Mouse (Mus musculus): ENCODE measurements at regions not wholly inside any gene's neighbourhood (a gene's known extent, or its start where the extent isn't known, plus 50 kb on each side); places are given as distances from the start of the nearest gene placed in this dataset.
"Not testable (repeated sequence)": the region's sequence is repeated elsewhere in the genome, so short reads cannot be mapped to it uniquely, and the experiment has no call there.

GRCm38 (mm10) chr4:25065347-25065746, 99.1 kb downstream of the Gpr63 start:
- DNase-seq: no peak

- DNase-seq: not testable (repeated sequence)
Observed at GRCm38 (mm10) chr4:25092731-25093130, 126.5 kb downstream of the Gpr63 start.

- DNase-seq: peak; percentile 2 to 6
Observed at GRCm38 (mm10) chr4:25101526-25101925, 135.3 kb downstream of the Gpr63 start.

GRCm38 (mm10) chr4:25141259-25141658, 101.4 kb downstream of the Fhl5 start:
- DNase-seq: no peak

Data from adrenal gland, postnatal 36 days (tissue).